ENCODE assay signal across 9 mouse cellular contexts in the genomic region with DNA sequence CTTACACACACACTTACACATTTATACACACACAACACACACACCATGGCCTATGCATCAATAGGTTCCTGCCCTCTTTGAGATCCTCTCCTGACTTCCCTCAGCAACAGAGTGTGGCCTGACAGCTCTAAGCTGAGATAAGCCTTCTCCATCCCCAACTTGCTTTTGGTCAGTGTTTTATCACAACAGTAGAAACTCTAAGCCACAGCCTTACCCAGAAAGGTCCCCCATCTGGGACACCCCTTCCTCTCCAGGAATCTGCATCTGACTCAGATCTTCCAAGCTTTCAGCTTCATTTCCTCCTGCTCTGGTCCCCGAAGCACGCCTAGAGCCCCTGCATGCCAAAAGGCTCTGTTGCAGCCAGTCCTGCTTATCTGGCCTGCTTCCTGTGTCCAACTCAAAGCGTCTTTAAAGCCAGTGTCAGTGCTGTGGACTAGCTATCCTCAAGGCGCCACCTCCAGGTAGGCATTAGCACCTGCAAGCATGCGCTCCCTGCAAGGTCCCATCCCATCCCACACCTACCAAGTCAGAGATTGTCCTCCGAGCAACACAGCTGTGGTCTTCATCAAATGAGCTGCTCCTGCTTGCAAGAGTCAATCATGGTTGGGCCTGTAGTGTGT.
A peak's percentile ranks its signal among the peaks of the same experiment; 100 is the strongest.
DNase-seq lines count a peak whose midpoint lies in the region; ATAC-seq lines count a peak whose summit lies in the region.
"Had no signal": no experiment of that assay in that cellular context is flagged by ENCODE, and none has a peak within 500 bp of the region (broad histone marks: within the 10 kb centered on the region; RNA-seq: fewer than 3 reads in every experiment).

No protein-coding gene starts in this region.

- H3K4me3 ChIP-seq in heart, embryonic 11.5 days (ENCODE audit: low read depth, low read length): no peak overlapping the region
- H3K4me3 ChIP-seq in limb, embryonic 11.5 days (ENCODE audit: low read depth, low read length): no peak overlapping the region

- DNase-seq in heart, adult 18-20 months: peak; percentile 51 to 67
- no peak for DNase-seq in heart, adult 8-10 months (ENCODE audit: low spot score)
- peak; percentile 53 to 54 for DNase-seq in B cell, adult 2 months
- peak; percentile 74 to 80 for DNase-seq in cerebellum, adult 18-20 months
- peak; percentile 51 for DNase-seq in limb, embryonic 11.5 days (ENCODE audit: low spot score)

- 8% methylated on average over 6 of the region's 6 CpGs for WGBS in heart, embryonic 11.5 days (ENCODE audit: insufficient replicate concordance)
- 23% methylated on average over 6 of the region's 6 CpGs for WGBS in limb, embryonic 11.5 days

- peaks cover 12% of the 10 kb centered on the region for H3K4me1 ChIP-seq in heart, embryonic 11.5 days (ENCODE audit: control insufficient read depth, insufficient read depth, low read length)
- H3K4me1 ChIP-seq in limb, embryonic 11.5 days (ENCODE audit: control insufficient read depth, insufficient read depth, low read length): peaks cover 20% of the 10 kb centered on the region

- H3K4me2 ChIP-seq in heart, embryonic 11.5 days: no peak overlapping the region; the same call in 1 of the 2 replicates
- no peak overlapping the region for H3K4me2 ChIP-seq in limb, embryonic 11.5 days (ENCODE audit: low read depth, severe bottlenecking)

- ATAC-seq in heart, embryonic 11.5 days (replicated peaks; ENCODE audit: insufficient number of reproducible peaks, low FRiP score, low TSS enrichment): peak; percentile 74; the same call in 1 of the 2 replicates
- no peak for ATAC-seq in limb, embryonic 11.5 days (ENCODE audit: insufficient number of reproducible peaks, low FRiP score, low TSS enrichment, low read depth)
- ATAC-seq in monocyte, adult 5-6 weeks (replicated peaks; ENCODE audit: insufficient number of reproducible peaks, low FRiP score, low TSS enrichment, poor library complexity, severe bottlenecking): 0 out of 2 replicates have a peak, but pooled peaks have one; percentile 17
- ATAC-seq in inflammation-experienced regulatory T-cells, adult 6 months: no peak

- no peaks in the 10 kb centered on the region for H3K36me3 ChIP-seq in heart, embryonic 11.5 days (ENCODE audit: control insufficient read depth, insufficient read depth, low read length)
- no peaks in the 10 kb centered on the region for H3K36me3 ChIP-seq in limb, embryonic 11.5 days (ENCODE audit: control insufficient read depth, insufficient read depth, low read length)
- H3K36me3 ChIP-seq: G1E had no signal

- H3K27me3 ChIP-seq in heart, embryonic 11.5 days (ENCODE audit: control insufficient read depth, insufficient read depth, low read length): peaks cover 15% of the 10 kb centered on the region
- H3K27me3 ChIP-seq in limb, embryonic 11.5 days (ENCODE audit: control insufficient read depth, insufficient read depth, low read length): no peaks in the 10 kb centered on the region

- H3K9ac ChIP-seq in heart, embryonic 11.5 days (ENCODE audit: low read depth, low read length): no peak overlapping the region
- no peak overlapping the region for H3K9ac ChIP-seq in limb, embryonic 11.5 days (ENCODE audit: low read length)

- no peaks in the 10 kb centered on the region for H3K9me3 ChIP-seq in heart, embryonic 11.5 days (replicated peaks; ENCODE audit: control insufficient read depth, low read length)
- H3K9me3 ChIP-seq in limb, embryonic 11.5 days (ENCODE audit: control insufficient read depth, low read length): no peaks in the 10 kb centered on the region

- no peak overlapping the region for H3K27ac ChIP-seq in heart, embryonic 11.5 days (ENCODE audit: low read depth, low read length)
- H3K27ac ChIP-seq in limb, embryonic 11.5 days (replicated peaks; ENCODE audit: low read depth, low read length): no peak overlapping the region

Comparison
In these comparisons a context has a peak if more than half of its experiments do, and no peak if none do; other contexts are left out.
1. ATAC-seq: peak in heart, embryonic 11.5 days (single experiment) and monocyte, adult 5-6 weeks (single experiment); none in limb, embryonic 11.5 days (single experiment) and inflammation-experienced regulatory T-cells, adult 6 months (single experiment).